Mouse (Mus musculus) MEL (cell line): ENCODE data around the gene Lhpp. TPM values are rescaled to one million over a fixed set of nuclear protein-coding genes. Genes with fewer than 3 reads are reported as not detected.

Experiments used
- DNase-seq: peaks from one replicate; pipeline ENCODE4 v3.0.0; 2011; ENCODE audit warnings: low read depth, low spot score
- H3K27ac ChIP-seq: 2 replicates; pipeline ENCODE4 v1.5.1; 2012; ENCODE audit warnings: low read depth, mild to moderate bottlenecking, control low read depth, low read length, moderate library complexity; ENCODE audit not compliant: control insufficient read depth
- H3K27me3 ChIP-seq, 2 experiments: fragments of 150-350 bp in 1 of 2; sonication (generic) in 1 of 2; 2 replicates each; pipeline ENCODE4 v1.6.1; 2012; ENCODE audit warnings: low read length in 2 of 2, mild to moderate bottlenecking in 2 of 2, improper control_type of control experiment in 1 of 2, moderate library complexity in 1 of 2; ENCODE audit not compliant: insufficient read depth in 2 of 2, control insufficient read depth in 1 of 2
- H3K36me3 ChIP-seq, 2 experiments: 2 replicates each; pipeline ENCODE4 v1.6.1; 2012 to 2014; ENCODE audit warnings: low read length in 2 of 2, improper control_type of control experiment in 1 of 2, inconsistent platforms in 1 of 2, mild to moderate bottlenecking in 1 of 2; ENCODE audit not compliant: insufficient read depth in 2 of 2, control insufficient read depth in 1 of 2
- H3K4me1 ChIP-seq, 2 experiments: fragments of 150-350 bp in 1 of 2; sonication (generic) in 1 of 2; 2 replicates each; pipeline ENCODE4 v1.6.1; 2012; ENCODE audit warnings: low read length in 2 of 2, improper control_type of control experiment in 1 of 2, mild to moderate bottlenecking in 1 of 2; ENCODE audit not compliant: insufficient read depth in 2 of 2, control insufficient read depth in 1 of 2
- H3K4me3 ChIP-seq, 2 experiments: fragments of 150-350 bp in 1 of 2; sonication (generic) in 1 of 2; 2 replicates each; pipeline ENCODE4 v1.5.1; 2012; ENCODE audit warnings: low read depth in 2 of 2, low read length in 2 of 2, mild to moderate bottlenecking in 2 of 2, moderate library complexity in 2 of 2, control low read depth in 1 of 2, improper control_type of control experiment in 1 of 2; ENCODE audit not compliant: control insufficient read depth in 1 of 2, insufficient read depth in 1 of 2
- H3K79me2 ChIP-seq: 2 replicates; pipeline ENCODE4 v1.6.1; 2012; ENCODE audit warnings: mild to moderate bottlenecking, low read length, moderate library complexity; ENCODE audit not compliant: control insufficient read depth, poor library complexity, insufficient read depth
- H3K9ac ChIP-seq: 2 replicates; pipeline ENCODE4 v1.6.1; 2012; ENCODE audit warnings: low read depth, mild to moderate bottlenecking, control low read depth, low read length, moderate library complexity; ENCODE audit not compliant: control insufficient read depth, poor library complexity, severe bottlenecking
- H3K9me3 ChIP-seq: fragments of 150-350 bp; sonication (generic); replicated peaks from 2 replicates; pipeline ENCODE4 v1.6.1; 2012; ENCODE audit warnings: mild to moderate bottlenecking, low read length, improper control_type of control experiment, moderate library complexity; ENCODE audit not compliant: insufficient read depth
- BHLHE40 ChIP-seq: IDR thresholded peaks from 2 replicates; pipeline ENCODE4 v1.6.1; 2012; ENCODE audit warnings: low read depth, mild to moderate bottlenecking, inconsistent platforms, low read length, improper control_type of control experiment, borderline replicate concordance
- CHD1 ChIP-seq: IDR thresholded peaks from 2 replicates; pipeline ENCODE4 v1.6.1; 2012; ENCODE audit warnings: low read depth, mild to moderate bottlenecking, inconsistent platforms, low read length, improper control_type of control experiment
- CHD2 ChIP-seq: IDR thresholded peaks from 2 replicates; pipeline ENCODE4 v1.6.1; 2011; ENCODE audit warnings: low read length, improper control_type of control experiment
- CTCF ChIP-seq, 3 experiments: IDR thresholded peaks in 2 of 3; conservative IDR thresholded peaks in 1 of 3; 2 replicates each; pipeline ENCODE4 v1.5.1; 2011 to 2012; ENCODE audit warnings: low read length in 3 of 3, low read depth in 2 of 3, mild to moderate bottlenecking in 2 of 3, improper control_type of control experiment in 1 of 3, inconsistent platforms in 1 of 3, mixed read lengths in 1 of 3, moderate library complexity in 1 of 3; ENCODE audit not compliant: control insufficient read depth in 1 of 3, insufficient read depth in 1 of 3, poor library complexity in 1 of 3, severe bottlenecking in 1 of 3
- E2F4 ChIP-seq: IDR thresholded peaks from 2 replicates; pipeline ENCODE4 v1.6.1; 2011; ENCODE audit warnings: low read depth, low read length, improper control_type of control experiment, borderline replicate concordance
- ELF1 ChIP-seq: IDR thresholded peaks from 2 replicates; pipeline ENCODE4 v1.6.1; 2014; ENCODE audit warnings: low read depth, mild to moderate bottlenecking, inconsistent platforms, low read length, improper control_type of control experiment, moderate library complexity
- EP300 ChIP-seq, 2 experiments: IDR thresholded peaks; 2 replicates each; pipeline ENCODE4 v1.6.1; 2011; ENCODE audit warnings: improper control_type of control experiment in 2 of 2, low read length in 2 of 2, low read depth in 1 of 2, mild to moderate bottlenecking in 1 of 2
- ETS1 ChIP-seq: IDR thresholded peaks from 2 replicates; pipeline ENCODE4 v1.6.1; 2012; ENCODE audit warnings: low read depth, mild to moderate bottlenecking, inconsistent platforms, low read length, improper control_type of control experiment, moderate library complexity
- GABPA ChIP-seq: IDR thresholded peaks from 2 replicates; pipeline ENCODE4 v1.6.1; 2012; ENCODE audit warnings: low read depth, mild to moderate bottlenecking, inconsistent platforms, low read length, improper control_type of control experiment, moderate library complexity
- GATA1 ChIP-seq: IDR thresholded peaks from 2 replicates; pipeline ENCODE4 v1.6.1; 2011; ENCODE audit warnings: low read depth, low read length, improper control_type of control experiment
- HCFC1 ChIP-seq: IDR thresholded peaks from 2 replicates; pipeline ENCODE4 v1.6.1; 2012; ENCODE audit warnings: low read depth, mild to moderate bottlenecking, inconsistent platforms, low read length, improper control_type of control experiment, moderate library complexity
- JUND ChIP-seq: IDR thresholded peaks from 2 replicates; pipeline ENCODE4 v1.6.1; 2011; ENCODE audit warnings: low read depth, mild to moderate bottlenecking, improper control_type of control experiment, low read length
- KAT2A ChIP-seq: conservative IDR thresholded peaks from 2 replicates; pipeline ENCODE4 v1.6.1; 2012; ENCODE audit warnings: low read depth, low read length, improper control_type of control experiment, inconsistent platforms
- MAFK ChIP-seq: IDR thresholded peaks from 2 replicates; pipeline ENCODE4 v1.6.1; 2011; ENCODE audit warnings: low read depth, mild to moderate bottlenecking, low read length, improper control_type of control experiment, borderline replicate concordance
- MAX ChIP-seq: IDR thresholded peaks from 2 replicates; pipeline ENCODE4 v1.6.1; 2011; ENCODE audit warnings: low read length, improper control_type of control experiment
- MAZ ChIP-seq: IDR thresholded peaks from 2 replicates; pipeline ENCODE4 v1.6.1; 2012; ENCODE audit warnings: low read depth, mild to moderate bottlenecking, inconsistent platforms, low read length, improper control_type of control experiment
- MEF2A ChIP-seq: IDR thresholded peaks from 2 replicates; pipeline ENCODE4 v1.6.1; 2014; ENCODE audit warnings: low read depth, mild to moderate bottlenecking, inconsistent platforms, low read length, improper control_type of control experiment; ENCODE audit not compliant: poor library complexity, insufficient replicate concordance, severe bottlenecking; ENCODE audit errors: extremely low read depth
- MXI1 ChIP-seq: IDR thresholded peaks from 2 replicates; pipeline ENCODE4 v1.6.1; 2011; ENCODE audit warnings: mild to moderate bottlenecking, low read depth, low read length, improper control_type of control experiment
- MYB ChIP-seq: IDR thresholded peaks from 2 replicates; pipeline ENCODE4 v1.6.1; 2011; ENCODE audit warnings: mild to moderate bottlenecking, low read depth, low read length, improper control_type of control experiment
- MYC ChIP-seq: IDR thresholded peaks from 2 replicates; pipeline ENCODE4 v1.6.1; 2011; ENCODE audit warnings: low read depth, mild to moderate bottlenecking, low read length, improper control_type of control experiment, moderate library complexity
- NELFE ChIP-seq: IDR thresholded peaks from 2 replicates; pipeline ENCODE4 v1.6.1; 2011; ENCODE audit warnings: low read depth, low read length, improper control_type of control experiment
- NRF1 ChIP-seq: IDR thresholded peaks from 2 replicates; pipeline ENCODE4 v1.6.1; 2014; ENCODE audit warnings: low read depth, mild to moderate bottlenecking, inconsistent platforms, low read length, improper control_type of control experiment, moderate library complexity; ENCODE audit not compliant: poor library complexity, insufficient read depth, severe bottlenecking
- POLR2A ChIP-seq, 2 experiments: IDR thresholded peaks; 2 replicates each; pipeline ENCODE4 v1.6.1; 2011 to 2012; ENCODE audit warnings: low read length in 2 of 2, mild to moderate bottlenecking in 2 of 2, control low read depth in 1 of 2, improper control_type of control experiment in 1 of 2, low read depth in 1 of 2, moderate library complexity in 1 of 2; ENCODE audit not compliant: control insufficient read depth in 1 of 2, insufficient read depth in 1 of 2, poor library complexity in 1 of 2
- POLR2AphosphoS2 ChIP-seq: IDR thresholded peaks from 2 replicates; pipeline ENCODE4 v1.6.1; 2011; ENCODE audit warnings: low read length, improper control_type of control experiment
- POLR2AphosphoS5 ChIP-seq: IDR thresholded peaks from 2 replicates; pipeline ENCODE4 v1.6.1; 2012; ENCODE audit warnings: low read depth, borderline replicate concordance, mild to moderate bottlenecking, inconsistent platforms, low read length, moderate library complexity, mixed read lengths
- RAD21 ChIP-seq: IDR thresholded peaks from 2 replicates; pipeline ENCODE4 v1.6.1; 2011; ENCODE audit warnings: mild to moderate bottlenecking, low read depth, low read length, improper control_type of control experiment
- RCOR1 ChIP-seq: IDR thresholded peaks from 2 replicates; pipeline ENCODE4 v1.6.1; 2012; ENCODE audit warnings: low read depth, mild to moderate bottlenecking, inconsistent platforms, low read length, improper control_type of control experiment
- SIN3A ChIP-seq: IDR thresholded peaks from 2 replicates; pipeline ENCODE4 v1.6.1; 2012; ENCODE audit warnings: low read length, improper control_type of control experiment, inconsistent platforms
- SMC3 ChIP-seq: IDR thresholded peaks from 2 replicates; pipeline ENCODE4 v1.6.1; 2011; ENCODE audit warnings: low read depth, low read length, improper control_type of control experiment
- TAL1 ChIP-seq: IDR thresholded peaks from 2 replicates; pipeline ENCODE4 v1.6.1; 2012; ENCODE audit warnings: mild to moderate bottlenecking, inconsistent platforms, low read length, moderate library complexity, mixed read lengths
- TBP ChIP-seq: IDR thresholded peaks from 2 replicates; pipeline ENCODE4 v1.8.0; 2011; ENCODE audit warnings: low read depth, low read length, improper control_type of control experiment
- TCF12 ChIP-seq: IDR thresholded peaks from 2 replicates; pipeline ENCODE4 v1.6.1; 2014; ENCODE audit warnings: low read depth, mild to moderate bottlenecking, inconsistent platforms, low read length, improper control_type of control experiment, moderate library complexity
- USF2 ChIP-seq, 2 experiments: IDR thresholded peaks; 2 replicates each; pipeline ENCODE4 v1.6.1; 2011 to 2012; ENCODE audit warnings: improper control_type of control experiment in 2 of 2, low read length in 2 of 2, borderline replicate concordance in 1 of 2, inconsistent platforms in 1 of 2, low read depth in 1 of 2, mild to moderate bottlenecking in 1 of 2; ENCODE audit not compliant: insufficient read depth in 1 of 2
- ZC3H11A ChIP-seq: IDR thresholded peaks from 2 replicates; pipeline ENCODE4 v1.6.1; 2012; ENCODE audit warnings: low read depth, mild to moderate bottlenecking, inconsistent platforms, low read length, improper control_type of control experiment
- ZKSCAN1 ChIP-seq: IDR thresholded peaks from 2 replicates; pipeline ENCODE4 v1.6.1; 2012; ENCODE audit warnings: low read depth, mild to moderate bottlenecking, inconsistent platforms, low read length, improper control_type of control experiment, moderate library complexity
- ZMIZ1 ChIP-seq: IDR thresholded peaks from 2 replicates; pipeline ENCODE4 v1.6.1; 2012; ENCODE audit warnings: low read depth, mild to moderate bottlenecking, inconsistent platforms, low read length, improper control_type of control experiment, moderate library complexity
- ZNF384 ChIP-seq: IDR thresholded peaks from 2 replicates; pipeline ENCODE4 v1.6.1; 2012; ENCODE audit warnings: low read depth, mild to moderate bottlenecking, inconsistent platforms, low read length, improper control_type of control experiment
- polyA plus RNA-seq, 2 experiments: library from polyadenylated mRNA; stranded (reverse) in 1 of 2; unstranded in 1 of 2; fragments of >175 nt in 1 of 2; fragments of >200 nt in 1 of 2; gene quantifications; 2 replicates each; pipeline versions ENCODE4 v1.2.1 to v1.2.4; 2012; ENCODE audit warnings: low replicate concordance in 2 of 2, low read depth in 1 of 2; ENCODE audit not compliant: insufficient read length in 2 of 2, insufficient read depth in 1 of 2, missing spikeins in 1 of 2
- total RNA-seq: library from RNA; depleted of rRNA; stranded (reverse); fragments of 300-350 nt; gene quantifications from 2 replicates; pipeline ENCODE4 v1.2.3, GENCODE M21; 2012

Lhpp gene
- total and polyA plus RNA-seq, 3 experiments: 31.0 to 39.3 TPM; not detected in 1

DNA sequence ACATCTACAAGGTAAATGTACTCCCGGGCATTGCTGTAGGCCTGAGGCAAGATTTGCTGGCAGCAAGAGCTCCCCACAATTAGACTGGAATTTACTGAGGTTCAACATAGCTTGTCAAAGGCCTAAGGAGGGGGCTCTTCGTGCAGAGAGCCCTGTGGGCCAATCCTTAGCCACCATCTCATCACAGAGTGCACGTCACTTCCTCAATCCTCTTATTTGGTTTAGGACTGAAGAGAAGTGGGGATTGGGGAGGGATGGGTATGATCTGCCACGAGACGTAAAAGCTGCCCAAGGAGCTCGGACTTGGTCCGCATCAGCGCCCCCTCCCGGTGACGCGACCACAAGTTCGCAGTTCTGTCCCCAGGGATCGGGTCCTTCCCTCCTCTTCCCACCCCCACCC, 34.8 kb upstream of the Lhpp start:
- peak overlapping the region; percentile 83 for H3K9ac ChIP-seq
- peak overlapping the region; percentile 58 to 73 for H3K4me3 ChIP-seq
- no peaks in the 10 kb centered on the region for H3K9me3 ChIP-seq
- no peaks in the 10 kb centered on the region for H3K27me3 ChIP-seq
- DNase-seq: peak; percentile 97
- H3K79me2 ChIP-seq: peaks cover 34% of the 10 kb centered on the region
- peak overlapping the region; percentile 18; the same call in 1 of the 2 replicates for H3K27ac ChIP-seq
- H3K4me1 ChIP-seq: peaks cover 22 to 24% of the 10 kb centered on the region in 2 experiments
- H3K36me3 ChIP-seq: peaks cover 0 to 37% of the 10 kb centered on the region in 2 experiments; a peak in 2 of 4 replicates
- TF ChIP-seq USF2 (IDR thresholded peaks at IDR 0.05; ENCODE audit: borderline replicate concordance in 1 of 2, insufficient read depth in 1 of 2, low read depth in 1 of 2, low read length in 2 of 2) (no peak), RCOR1 (no peak), MAZ (peak; percentile 77; the same call in 1 of the 2 replicates), ZKSCAN1 (no peak), GATA1 (no peak), POLR2A (IDR thresholded peaks at IDR 0.05; ENCODE audit: control insufficient read depth in 1 of 2, insufficient read depth in 1 of 2, low read depth in 1 of 2, low read length in 2 of 2, poor library complexity in 1 of 2) (0 out of 4 replicates have a peak, but pooled peaks of 1 of the 2 experiments have one; percentile 6), E2F4 (no peak), ZNF384 (0 out of 2 replicates have a peak, but pooled peaks have one; percentile 7), RAD21 (no peak; the same call in 1 of the 2 replicates), HCFC1 (peak; percentile 65; the same call in 1 of the 2 replicates), POLR2AphosphoS2 (no peak; the same call in 1 of the 2 replicates), MAFK (no peak), KAT2A (0 out of 2 replicates have a peak, but pooled peaks have one; percentile 28), GABPA (no peak), MEF2A (no peak), ETS1 (peak; percentile 67), MAX (peak; percentile 85), CHD2 (no peak), ZC3H11A (no peak), CTCF (IDR thresholded peaks at IDR 0.05 in 2 of 3, conservative IDR thresholded peaks at IDR 0.05 in 1 of 3; ENCODE audit: control insufficient read depth in 1 of 3, insufficient read depth in 1 of 3, low read depth in 2 of 3, low read length in 3 of 3, poor library complexity in 1 of 3, severe bottlenecking in 1 of 3) (peak; percentile 55 to 83 (median 63)), JUND (no peak), CHD1 (no peak), EP300 (IDR thresholded peaks at IDR 0.05; ENCODE audit: low read depth in 1 of 2, low read length in 2 of 2) (0 out of 4 replicates have a peak, but pooled peaks of 1 of the 2 experiments have one; percentile 34), BHLHE40 (0 out of 2 replicates have a peak, but pooled peaks have one; percentile 32), MYB (no peak), SIN3A (peak; percentile 86), SMC3 (peak; percentile 36; the same call in 1 of the 2 replicates), MXI1 (peak; percentile 79), MYC (peak; percentile 90), ZMIZ1 (no peak; the same call in 1 of the 2 replicates), TCF12 (no peak; the same call in 1 of the 2 replicates), NRF1 (no peak), NELFE (no peak), TBP (peak; percentile 88), ELF1 (peak; percentile 63; the same call in 1 of the 2 replicates), POLR2AphosphoS5 (no peak), TAL1 (no peak)
